Mouse (Mus musculus) CH12.LX (cell line): ENCODE measurements at regions not wholly inside any gene's neighbourhood (a gene's known extent, or its start where the extent isn't known, plus 50 kb on each side); places are given as distances from the start of the nearest gene placed in this dataset.

Experiments
- CTCF ChIP-seq, 2 experiments: IDR thresholded peaks in 1 of 2; conservative IDR thresholded peaks in 1 of 2; 2 replicates each; pipeline ENCODE4 v1.5.1; 2011 to 2012; ENCODE audit warnings: low read depth in 2 of 2, low read length in 2 of 2, improper control_type of control experiment in 1 of 2, inconsistent platforms in 1 of 2, mild to moderate bottlenecking in 1 of 2, moderate library complexity in 1 of 2
- MAZ ChIP-seq: IDR thresholded peaks from 2 replicates; pipeline ENCODE4 v1.6.1; 2012; ENCODE audit warnings: low read depth, mild to moderate bottlenecking, inconsistent platforms, low read length, improper control_type of control experiment, moderate library complexity

DNA sequence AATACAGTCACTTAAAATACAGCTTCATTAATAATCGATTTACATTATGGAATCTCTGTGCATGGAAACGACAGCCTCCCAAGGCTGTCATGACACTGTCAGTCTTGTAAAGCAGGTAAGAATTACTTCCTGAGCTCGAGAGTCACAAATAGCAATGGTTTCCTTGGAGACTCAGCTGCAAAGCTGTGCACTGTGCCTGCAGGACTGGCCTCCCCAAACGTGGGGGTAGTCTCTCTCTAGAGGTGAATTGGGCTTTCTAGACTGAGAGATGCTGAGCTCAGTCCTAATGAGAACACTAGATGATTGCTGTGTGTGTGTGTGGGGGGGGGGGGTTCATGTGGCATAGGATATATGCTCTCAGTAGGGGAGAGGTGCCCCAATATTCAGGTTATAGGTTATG lies 208.9 kb upstream of the Sp8 start:
- TF ChIP-seq CTCF (conservative IDR thresholded peaks at IDR 0.05 in 1 of 2, IDR thresholded peaks at IDR 0.05 in 1 of 2; ENCODE audit: low read depth in 2 of 2, low read length in 2 of 2) (no peak), MAZ (no peak)
